Mouse (Mus musculus): ENCODE measurements around the gene Sstr3. TPM values are rescaled to one million over a fixed set of nuclear protein-coding genes. Genes with fewer than 3 reads are reported as not detected.

Gene Sstr3
- total RNA-seq, 2 experiments from 2014 or later, result 22.9 to 27.2 TPM

GRCm38 (mm10) chr15:78532566-78533345 lies 11.7 kb downstream of the Sstr3 start:
- DNase-seq (ENCODE audit: extremely low spot score in 1 of 2, low spot score in 1 of 2), result no peak

DNA sequence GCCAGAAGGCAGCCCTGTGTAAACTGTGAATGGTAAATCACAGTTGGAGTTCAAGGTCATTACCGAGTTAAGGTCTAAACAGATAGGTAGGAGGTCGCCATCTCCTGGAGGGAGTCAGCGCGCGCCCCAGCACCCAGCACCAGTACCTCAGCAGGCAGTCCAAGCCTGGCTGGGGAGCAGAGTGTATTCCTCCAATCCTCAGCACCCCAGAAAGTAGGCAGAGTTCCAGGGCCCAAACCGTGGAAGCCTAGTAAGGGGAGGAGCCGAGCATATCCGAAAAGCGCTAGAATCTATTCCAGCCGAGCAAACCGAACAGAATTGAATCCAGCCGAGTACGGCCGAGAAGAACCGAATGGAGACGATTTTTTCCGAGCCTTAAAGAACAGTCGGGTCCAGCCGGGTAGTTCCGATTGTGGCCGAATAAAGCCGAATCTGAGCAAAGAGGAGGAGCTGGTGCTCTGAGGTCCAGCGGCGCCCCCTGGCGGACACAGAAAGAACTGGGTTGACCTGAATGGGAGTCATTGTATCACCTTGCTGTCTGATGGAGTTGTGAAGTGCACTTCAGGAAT lies 12.5 kb downstream of the Sstr3 start:
- peak; percentile 98 to 100 for DNase-seq (ENCODE audit: extremely low spot score in 1 of 2, low spot score in 1 of 2)

DNA sequence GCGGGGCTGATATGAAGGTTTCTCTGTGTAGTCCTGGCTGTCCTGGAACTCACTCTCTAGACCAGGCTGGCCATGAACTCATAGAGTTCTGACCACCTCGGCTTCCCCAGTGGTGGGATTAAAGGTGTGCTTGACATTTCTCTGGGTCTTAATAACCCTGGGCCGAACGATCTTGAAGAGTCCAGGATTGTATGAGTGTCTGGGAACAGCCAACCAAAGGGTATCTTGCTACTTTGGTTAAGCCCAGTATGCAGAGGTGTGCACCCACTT lies 13.1 kb downstream of the Sstr3 start:
- no peak for DNase-seq (ENCODE audit: extremely low spot score in 1 of 2, low spot score in 1 of 2)

- DNase-seq (ENCODE audit: extremely low spot score in 1 of 2, low spot score in 1 of 2), result no peak
These were observed 13.6 kb downstream of the Sstr3 start, which contains the start of gene C1qtnf6 for GRCm38 (mm10) chr15:78530671-78531450. Gene C1qtnf6 (minus strand): TSS chr15:78531416.

- no peak for DNase-seq (ENCODE audit: extremely low spot score in 1 of 2, low spot score in 1 of 2)
These were observed 14.3 kb downstream of the Sstr3 start for GRCm38 (mm10) chr15:78530141-78530540.

GRCm38 (mm10) chr15:78529428-78529990 lies 15.0 kb downstream of the Sstr3 start:
- peak; percentile 60 to 66 for DNase-seq (ENCODE audit: extremely low spot score in 1 of 2, low spot score in 1 of 2)

DNA sequence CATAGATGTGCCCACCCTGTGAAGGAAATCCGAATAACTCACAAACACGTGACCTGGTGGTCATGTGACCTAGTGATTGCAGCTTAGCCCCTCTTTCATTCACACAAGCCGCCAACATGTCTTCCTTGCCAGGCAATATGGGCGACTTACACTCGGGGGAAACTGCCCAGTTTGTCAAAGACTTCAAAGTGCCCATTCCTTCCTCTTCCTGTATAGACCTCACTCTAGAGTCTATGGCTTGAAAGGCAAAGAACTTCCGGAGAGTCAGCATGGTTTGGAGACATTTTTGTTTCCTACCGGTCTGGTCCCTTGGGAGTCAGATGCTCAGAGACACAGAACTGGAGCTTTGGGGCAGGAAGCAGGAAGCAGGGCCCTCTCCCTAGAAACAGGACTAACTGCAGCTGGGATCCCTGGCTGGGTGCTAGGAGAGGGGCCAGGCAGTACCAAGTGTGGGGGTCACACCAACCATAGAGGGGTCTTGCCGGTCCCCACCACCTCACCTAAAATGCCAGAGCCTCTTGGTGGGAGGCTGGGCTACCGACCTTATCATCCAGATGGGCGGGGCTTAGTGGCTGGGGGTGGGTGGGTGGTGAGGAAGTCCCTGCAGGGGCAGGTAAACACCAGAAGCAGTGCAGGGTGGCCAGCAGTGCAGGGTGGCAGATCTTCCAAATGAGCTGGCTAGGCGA lies 15.6 kb downstream of the Sstr3 start:
- no peak for DNase-seq (ENCODE audit: extremely low spot score in 1 of 2, low spot score in 1 of 2)

GRCm38 (mm10) chr15:78527973-78528372 lies 16.5 kb downstream of the Sstr3 start:
- DNase-seq (ENCODE audit: extremely low spot score in 1 of 2, low spot score in 1 of 2), result peak in 1 of 2 experiments; percentile 64

GRCm38 (mm10) chr15:78524163-78524562 lies 20.3 kb downstream of the Sstr3 start:
- no peak for DNase-seq (ENCODE audit: extremely low spot score in 1 of 2, low spot score in 1 of 2)

DNA sequence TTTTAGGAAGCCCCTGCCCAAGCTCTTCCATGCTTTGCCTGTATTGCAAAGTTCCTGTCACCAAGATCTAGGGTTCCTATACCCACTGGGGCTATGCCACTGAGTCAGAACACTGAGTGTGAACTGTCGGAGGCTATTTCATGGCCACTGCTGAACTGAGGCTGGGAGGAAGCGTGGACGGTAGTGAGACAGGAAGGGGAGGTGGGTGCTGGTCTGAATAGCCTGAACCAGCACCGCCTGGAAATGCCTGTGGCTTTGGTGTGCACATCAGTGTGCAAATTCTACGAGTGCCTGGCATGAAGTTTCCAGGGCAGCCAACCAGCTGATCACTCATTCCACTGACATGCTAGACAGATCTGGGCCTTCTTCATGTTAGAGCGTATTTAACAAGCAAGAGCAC lies 22.6 kb downstream of the Sstr3 start:
- no peak for DNase-seq (ENCODE audit: extremely low spot score in 1 of 2, low spot score in 1 of 2)

- DNase-seq (ENCODE audit: extremely low spot score in 1 of 2, low spot score in 1 of 2), result no peak
These were observed 23.2 kb downstream of the Sstr3 start for GRCm38 (mm10) chr15:78521331-78521730.

DNA sequence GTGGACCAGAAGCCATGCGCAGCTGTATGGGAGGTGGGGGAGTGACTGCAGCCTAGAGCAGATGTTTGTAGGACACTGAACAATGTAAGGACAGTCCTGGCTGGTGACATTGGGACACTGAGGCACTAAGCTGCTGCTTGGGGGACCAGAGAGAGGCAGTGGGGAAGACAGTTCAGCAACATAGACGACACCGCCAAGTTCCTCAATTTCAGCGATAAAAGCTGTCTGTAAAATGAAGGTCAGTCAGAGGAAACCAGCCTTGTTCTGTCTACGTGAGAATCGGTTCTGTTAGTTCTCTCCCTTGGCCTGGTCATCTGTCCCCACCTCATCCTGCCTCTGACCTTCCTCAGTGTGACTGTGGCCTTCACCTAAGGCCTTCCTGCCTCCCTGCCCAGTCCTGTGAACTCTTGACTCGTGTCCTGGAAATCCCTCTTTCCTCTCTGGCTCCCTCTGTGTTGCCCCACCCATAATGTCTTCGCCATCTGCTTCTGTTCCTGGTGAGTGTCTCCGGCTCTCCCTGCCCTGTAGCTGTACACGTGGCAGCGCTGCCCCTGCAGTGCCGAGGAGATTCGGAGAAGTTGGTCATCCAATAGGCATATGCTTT lies 24.3 kb downstream of the Sstr3 start:
- no peak for DNase-seq (ENCODE audit: extremely low spot score in 1 of 2, low spot score in 1 of 2)

GRCm38 (mm10) chr15:78518221-78518620 lies 26.3 kb downstream of the Sstr3 start:
- no peak for DNase-seq (ENCODE audit: extremely low spot score in 1 of 2, low spot score in 1 of 2)

DNA sequence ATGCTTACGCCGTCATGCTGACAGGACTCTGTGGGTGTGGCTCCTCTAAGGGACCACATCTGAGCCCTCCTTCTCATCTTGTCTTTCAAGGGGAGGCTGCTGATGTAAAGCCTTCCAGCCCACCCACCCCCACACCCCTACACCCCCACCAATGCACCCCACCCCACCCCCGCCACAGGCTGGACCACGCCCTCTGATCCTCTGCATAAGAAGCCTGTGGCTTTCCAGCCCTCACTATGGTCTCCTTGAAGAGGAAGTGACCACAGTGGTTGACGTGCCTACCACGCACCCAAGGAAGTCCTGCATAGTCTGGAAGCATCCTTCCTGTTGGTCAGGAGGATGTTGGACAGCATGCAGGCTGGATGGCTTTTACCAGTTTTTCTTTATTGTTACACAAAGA lies 28.7 kb downstream of the Sstr3 start:
- DNase-seq (ENCODE audit: extremely low spot score in 1 of 2, low spot score in 1 of 2), result no peak

GRCm38 (mm10) chr15:78514393-78515146 lies 29.9 kb downstream of the Sstr3 start:
- peak; percentile 76 to 85 for DNase-seq (ENCODE audit: extremely low spot score in 1 of 2, low spot score in 1 of 2)

GRCm38 (mm10) chr15:78513019-78513418 lies 31.5 kb downstream of the Sstr3 start:
- no peak for DNase-seq (ENCODE audit: extremely low spot score in 1 of 2, low spot score in 1 of 2)

- no peak for DNase-seq (ENCODE audit: extremely low spot score in 1 of 2, low spot score in 1 of 2)
These were observed 32.5 kb downstream of the Sstr3 start for GRCm38 (mm10) chr15:78511951-78512350.

GRCm38 (mm10) chr15:78510736-78511135 lies 33.7 kb downstream of the Sstr3 start:
- DNase-seq (ENCODE audit: extremely low spot score in 1 of 2, low spot score in 1 of 2), result no peak

- no peak for DNase-seq (ENCODE audit: extremely low spot score in 1 of 2, low spot score in 1 of 2)
These were observed 34.3 kb downstream of the Sstr3 start for GRCm38 (mm10) chr15:78510121-78510576.

Measured in layer of hippocampus, postnatal 25 days (tissue).